Mouse (Mus musculus): ENCODE data around the gene Nap1l4. TPM values are rescaled to one million over a fixed set of nuclear protein-coding genes. Genes with fewer than 3 reads are reported as not detected.

The Nap1l4 gene
- polyA plus RNA-seq, 1 experiment from 2014 or later: 375 TPM

DNA sequence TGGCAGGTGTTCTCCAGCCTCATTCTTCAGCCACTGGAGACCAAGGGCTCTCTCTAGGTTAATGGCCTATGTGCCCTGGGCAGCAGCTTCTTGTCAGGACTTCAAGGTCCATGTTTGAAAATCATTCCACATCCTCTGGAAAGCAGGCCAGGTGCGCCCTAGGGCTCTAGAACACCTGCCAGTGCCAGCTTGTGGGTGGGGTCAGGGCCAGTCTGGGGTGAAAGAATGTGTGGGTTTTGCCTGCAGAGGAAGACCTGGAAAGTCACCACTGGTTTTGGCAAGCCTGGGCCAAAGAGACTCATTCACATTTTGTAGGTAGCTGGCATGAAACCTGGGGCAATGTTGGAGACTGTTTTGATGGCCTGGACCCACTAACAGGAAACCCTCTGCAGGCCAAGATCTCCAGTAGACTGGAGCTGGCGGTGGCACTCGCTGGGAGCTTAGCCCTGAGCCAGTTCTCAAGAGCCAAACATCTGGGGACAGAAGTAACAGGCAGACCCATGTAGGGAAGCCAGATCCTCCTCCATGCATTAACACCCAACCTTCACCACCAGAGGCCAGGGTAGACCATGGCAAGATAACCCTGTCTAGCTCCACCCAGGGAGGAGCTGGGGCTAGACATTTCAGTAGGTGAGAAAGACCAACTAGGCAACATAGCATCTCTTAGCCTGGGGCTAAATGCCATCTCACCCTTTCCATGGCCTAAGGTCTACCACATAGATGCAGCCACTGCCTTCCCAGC lies 38.1 kb downstream of the Nap1l4 start:
- Histone ChIP-seq H3K27ac (no peak overlapping the region), H3K4me1 (no peaks in the 10 kb centered on the region), H3K9me3 (no peaks in the 10 kb centered on the region), H3K27me3 (ENCODE audit: poor library complexity, severe bottlenecking) (no peaks in the 10 kb centered on the region), H3K36me3 (replicated peaks) (peaks cover 38% of the 10 kb centered on the region), H3K4me3 (no peak overlapping the region)
- DNase-seq (ENCODE audit: extremely low spot score, low spot score): no peak
- 85% methylated on average over 3 of the region's 3 CpGs for WGBS

DNA sequence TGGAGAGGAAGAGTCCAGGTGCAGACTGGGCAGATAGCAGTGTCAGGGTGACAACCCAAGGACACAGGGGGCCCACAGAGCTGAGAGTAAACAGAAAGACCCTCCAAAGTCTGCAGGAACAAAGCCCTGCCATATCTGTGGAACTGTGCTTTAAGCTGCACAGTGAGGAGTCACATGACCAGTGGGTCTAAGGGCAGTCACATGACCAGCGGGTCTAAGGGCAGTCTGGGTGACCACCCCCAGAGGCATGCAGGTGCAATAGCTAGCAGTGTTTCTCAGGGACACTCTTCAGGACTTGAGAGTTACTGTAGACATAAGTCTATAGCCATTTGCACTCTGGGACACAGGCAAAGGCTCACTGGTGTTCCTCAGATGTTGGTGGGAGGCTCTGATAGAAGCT lies 39.3 kb downstream of the Nap1l4 start:
- Histone ChIP-seq H3K36me3 (replicated peaks) (peaks cover 26% of the 10 kb centered on the region), H3K27me3 (ENCODE audit: poor library complexity, severe bottlenecking) (peaks cover 9% of the 10 kb centered on the region), H3K4me1 (no peaks in the 10 kb centered on the region), H3K9me3 (no peaks in the 10 kb centered on the region), H3K4me3 (no peak overlapping the region), H3K27ac (no peak overlapping the region)
- WGBS: 89% methylated on average over 1 of the region's 1 CpGs
- DNase-seq (ENCODE audit: extremely low spot score, low spot score): no peak

GRCm38 (mm10) chr7:143506675-143507074 lies 42.2 kb downstream of the Nap1l4 start:
- Histone ChIP-seq H3K27me3 (ENCODE audit: poor library complexity, severe bottlenecking) (peaks cover 38% of the 10 kb centered on the region), H3K4me1 (peaks cover 13% of the 10 kb centered on the region), H3K27ac (no peak overlapping the region), H3K36me3 (replicated peaks) (no peaks in the 10 kb centered on the region), H3K9me3 (no peaks in the 10 kb centered on the region; the same call in 1 of the 2 replicates), H3K4me3 (no peak overlapping the region)
- peak; percentile 46 for DNase-seq (ENCODE audit: extremely low spot score, low spot score)
- WGBS: 26% methylated on average over 7 of the region's 7 CpGs

DNA sequence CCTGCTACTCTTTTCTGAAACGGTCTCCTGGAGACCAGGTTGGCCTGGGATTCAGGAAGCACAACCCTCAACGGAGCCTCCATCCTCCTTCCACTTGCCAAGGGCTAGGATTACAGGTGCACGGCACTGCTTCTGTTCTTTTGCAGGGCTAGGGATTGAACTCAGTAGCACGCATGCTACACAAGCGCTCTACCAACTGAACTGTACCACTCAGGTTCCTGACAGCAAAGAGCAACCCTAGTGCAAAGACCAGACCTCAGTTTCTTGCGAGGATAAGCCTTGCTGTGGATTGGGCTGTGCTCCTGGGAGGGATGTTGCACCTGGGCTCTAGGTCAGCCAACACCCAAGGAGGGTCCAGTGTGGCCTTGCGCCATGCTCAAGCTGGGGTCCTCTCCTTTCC lies 42.6 kb downstream of the Nap1l4 start:
- H3K27me3 ChIP-seq (ENCODE audit: poor library complexity, severe bottlenecking): peaks cover 42% of the 10 kb centered on the region
- no peaks in the 10 kb centered on the region for H3K36me3 ChIP-seq (replicated peaks)
- WGBS: 68% methylated on average over 7 of the region's 7 CpGs
- H3K27ac ChIP-seq: no peak overlapping the region
- no peak overlapping the region for H3K4me3 ChIP-seq
- DNase-seq (ENCODE audit: extremely low spot score, low spot score): no peak
- H3K4me1 ChIP-seq: peaks cover 16% of the 10 kb centered on the region
- H3K9me3 ChIP-seq: no peaks in the 10 kb centered on the region; the same call in 1 of the 2 replicates

- WGBS: 26% methylated on average over 11 of the region's 11 CpGs
- Histone ChIP-seq H3K4me3 (no peak overlapping the region), H3K9me3 (no peaks in the 10 kb centered on the region; the same call in 1 of the 2 replicates), H3K36me3 (replicated peaks) (no peaks in the 10 kb centered on the region), H3K27me3 (ENCODE audit: poor library complexity, severe bottlenecking) (peaks cover 47% of the 10 kb centered on the region), H3K4me1 (peaks cover 16% of the 10 kb centered on the region), H3K27ac (no peak overlapping the region)
- peak; percentile 73 for DNase-seq (ENCODE audit: extremely low spot score, low spot score)
These were observed 43.1 kb downstream of the Nap1l4 start for GRCm38 (mm10) chr7:143505823-143506222.

DNA sequence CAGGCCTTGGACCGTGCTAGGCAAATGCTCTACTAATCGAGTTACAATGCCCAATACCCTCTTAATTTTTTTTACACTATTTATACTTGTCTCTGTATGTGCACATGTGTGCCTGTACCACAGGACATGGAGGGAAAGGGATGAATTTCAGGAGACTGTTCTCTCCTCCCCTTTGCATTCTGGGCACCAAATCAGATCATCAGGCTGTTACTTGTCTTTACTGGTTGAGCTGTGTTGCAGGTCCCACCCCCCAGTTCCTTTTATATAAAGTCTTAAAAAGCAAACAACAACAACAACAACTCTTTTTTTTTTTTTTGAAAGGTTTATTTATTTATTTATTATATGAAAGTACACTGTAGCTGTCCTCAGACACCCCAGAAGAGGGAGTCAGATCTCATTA lies 43.5 kb downstream of the Nap1l4 start:
- Histone ChIP-seq H3K36me3 (replicated peaks) (no peaks in the 10 kb centered on the region), H3K9me3 (no peaks in the 10 kb centered on the region; the same call in 1 of the 2 replicates), H3K4me3 (no peak overlapping the region), H3K27me3 (ENCODE audit: poor library complexity, severe bottlenecking) (peaks cover 51% of the 10 kb centered on the region), H3K27ac (no peak overlapping the region), H3K4me1 (peaks cover 16% of the 10 kb centered on the region)
- WGBS: 90% methylated on average over 2 of the region's 2 CpGs
- no peak for DNase-seq (ENCODE audit: extremely low spot score, low spot score)

DNA sequence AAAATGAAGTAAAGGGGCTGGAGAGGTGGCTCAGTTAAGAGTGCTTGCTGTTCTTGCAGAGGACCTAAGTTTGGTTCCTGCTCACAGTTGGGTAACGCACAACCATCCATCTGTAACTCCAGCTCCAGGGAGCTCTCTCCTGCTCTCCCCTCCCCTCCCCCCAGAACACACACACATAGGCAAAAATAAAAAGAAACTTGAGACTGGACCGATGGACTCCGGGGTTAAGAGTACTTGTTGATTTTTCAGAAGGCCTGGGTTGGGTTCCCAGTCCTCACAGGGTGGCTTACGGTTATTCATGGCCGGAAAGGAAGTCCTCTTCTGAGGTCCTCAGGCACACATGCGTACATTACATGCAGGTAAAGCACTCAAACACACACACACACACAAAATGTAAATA lies 45.0 kb downstream of the Nap1l4 start:
- WGBS: 86% methylated on average over 6 of the region's 6 CpGs
- H3K27ac ChIP-seq: no peak overlapping the region
- H3K4me3 ChIP-seq: no peak overlapping the region
- H3K36me3 ChIP-seq (replicated peaks): no peaks in the 10 kb centered on the region
- H3K4me1 ChIP-seq: peaks cover 16% of the 10 kb centered on the region
- peaks cover 66% of the 10 kb centered on the region for H3K27me3 ChIP-seq (ENCODE audit: poor library complexity, severe bottlenecking)
- DNase-seq (ENCODE audit: extremely low spot score, low spot score): no peak
- H3K9me3 ChIP-seq: no peaks in the 10 kb centered on the region; the same call in 1 of the 2 replicates

DNA sequence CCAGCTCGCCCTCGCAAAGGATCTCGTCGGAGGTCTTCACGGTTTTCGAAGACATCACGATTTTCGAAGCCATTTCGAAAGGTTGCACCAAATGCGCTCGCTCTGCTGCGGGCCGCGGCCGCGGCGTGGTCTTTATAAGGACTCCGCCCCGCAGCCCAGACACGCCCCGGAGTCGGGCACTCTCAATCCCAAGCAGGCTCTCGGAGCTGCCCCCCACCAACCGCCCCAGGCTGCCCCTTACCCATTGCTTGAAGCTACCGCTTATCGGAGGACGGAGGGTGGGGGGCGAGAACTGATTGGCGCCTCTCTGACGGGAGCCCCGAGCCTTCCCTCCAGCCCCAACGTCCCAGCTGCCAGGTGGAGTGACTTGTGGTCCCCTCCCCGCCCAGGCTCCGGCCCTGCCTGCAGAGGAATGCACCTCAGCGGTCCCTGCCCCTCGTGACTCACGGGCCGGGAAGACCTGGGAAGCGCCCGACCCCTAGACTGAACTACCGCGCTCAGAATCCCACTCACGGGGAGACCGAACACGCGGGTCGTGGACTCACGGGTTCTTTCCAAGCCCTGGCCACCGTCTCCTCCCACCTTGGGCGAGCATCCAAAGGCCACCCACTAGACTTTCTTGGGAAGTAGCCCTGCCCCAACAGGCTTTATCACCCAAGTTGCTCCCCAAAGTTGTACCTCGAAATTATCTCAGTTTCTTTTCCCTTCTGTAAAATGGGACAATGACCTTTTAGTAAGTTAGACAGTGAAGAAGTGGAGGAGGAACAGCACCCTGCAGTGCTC lies 46.3 kb downstream of the Nap1l4 start, which contains the start of gene Phlda2:
TSS of gene Phlda2 (minus strand) at position 733 of the 783 bp plus-strand sequence.
- no peak within 1 kb of the TSS for H3K27ac ChIP-seq
- peaks cover 79% of the 10 kb centered on the region for H3K27me3 ChIP-seq (ENCODE audit: poor library complexity, severe bottlenecking)
- 5% methylated on average over 51 of the region's 51 CpGs for WGBS
- H3K36me3 ChIP-seq (replicated peaks): no peaks in the 10 kb centered on the region
- peaks cover 16% of the 10 kb centered on the region for H3K4me1 ChIP-seq
- no peaks in the 10 kb centered on the region; the same call in 1 of the 2 replicates for H3K9me3 ChIP-seq
- H3K4me3 ChIP-seq: peak within 1 kb of the TSS; percentile 48
- DNase-seq (ENCODE audit: extremely low spot score, low spot score): peak; percentile 37

- 6% methylated on average over 55 of the region's 55 CpGs for WGBS
- no peaks in the 10 kb centered on the region for H3K36me3 ChIP-seq (replicated peaks)
- peak overlapping the region; percentile 48 for H3K4me3 ChIP-seq
- peak; percentile 42 for DNase-seq (ENCODE audit: extremely low spot score, low spot score)
- peaks cover 87% of the 10 kb centered on the region for H3K27me3 ChIP-seq (ENCODE audit: poor library complexity, severe bottlenecking)
- peaks cover 16% of the 10 kb centered on the region for H3K4me1 ChIP-seq
- no peaks in the 10 kb centered on the region; the same call in 1 of the 2 replicates for H3K9me3 ChIP-seq
- no peak overlapping the region for H3K27ac ChIP-seq
These were observed 47.1 kb downstream of the Nap1l4 start for GRCm38 (mm10) chr7:143501643-143502417.

GRCm38 (mm10) chr7:143500912-143501311 lies 48.0 kb downstream of the Nap1l4 start:
- H3K4me3 ChIP-seq: no peak overlapping the region
- H3K9me3 ChIP-seq: no peaks in the 10 kb centered on the region; the same call in 1 of the 2 replicates
- no peak for DNase-seq (ENCODE audit: extremely low spot score, low spot score)
- peaks cover 88% of the 10 kb centered on the region for H3K27me3 ChIP-seq (ENCODE audit: poor library complexity, severe bottlenecking)
- WGBS: 52% methylated on average over 2 of the region's 2 CpGs
- peaks cover 16% of the 10 kb centered on the region for H3K4me1 ChIP-seq
- no peak overlapping the region for H3K27ac ChIP-seq
- no peaks in the 10 kb centered on the region for H3K36me3 ChIP-seq (replicated peaks)

DNA sequence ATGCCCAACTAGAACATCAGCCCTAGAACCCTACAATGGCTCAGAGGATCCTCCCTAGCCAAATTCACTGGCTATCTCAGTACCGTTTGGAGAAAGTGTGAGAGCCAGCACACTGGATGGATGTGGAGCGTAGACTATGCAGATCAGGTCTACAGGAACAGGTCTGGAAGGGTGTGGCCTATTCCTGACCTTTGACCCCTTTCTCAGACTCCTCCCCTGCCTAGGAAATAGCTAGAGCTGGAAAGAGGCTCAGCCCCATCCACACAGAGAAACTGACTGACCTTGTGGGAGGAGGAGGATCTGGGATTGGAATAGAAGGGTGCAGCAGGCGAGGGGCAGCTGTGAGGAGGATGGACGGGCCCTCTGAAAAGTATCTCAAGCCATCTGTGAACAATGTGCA lies 50.3 kb downstream of the Nap1l4 start:
- DNase-seq (ENCODE audit: extremely low spot score, low spot score): no peak
- WGBS: 89% methylated on average over 4 of the region's 4 CpGs
- Histone ChIP-seq H3K27me3 (ENCODE audit: poor library complexity, severe bottlenecking) (peaks cover 77% of the 10 kb centered on the region), H3K27ac (no peak overlapping the region), H3K4me1 (peaks cover 16% of the 10 kb centered on the region), H3K9me3 (no peaks in the 10 kb centered on the region; the same call in 1 of the 2 replicates), H3K36me3 (replicated peaks) (no peaks in the 10 kb centered on the region), H3K4me3 (no peak overlapping the region)

DNA sequence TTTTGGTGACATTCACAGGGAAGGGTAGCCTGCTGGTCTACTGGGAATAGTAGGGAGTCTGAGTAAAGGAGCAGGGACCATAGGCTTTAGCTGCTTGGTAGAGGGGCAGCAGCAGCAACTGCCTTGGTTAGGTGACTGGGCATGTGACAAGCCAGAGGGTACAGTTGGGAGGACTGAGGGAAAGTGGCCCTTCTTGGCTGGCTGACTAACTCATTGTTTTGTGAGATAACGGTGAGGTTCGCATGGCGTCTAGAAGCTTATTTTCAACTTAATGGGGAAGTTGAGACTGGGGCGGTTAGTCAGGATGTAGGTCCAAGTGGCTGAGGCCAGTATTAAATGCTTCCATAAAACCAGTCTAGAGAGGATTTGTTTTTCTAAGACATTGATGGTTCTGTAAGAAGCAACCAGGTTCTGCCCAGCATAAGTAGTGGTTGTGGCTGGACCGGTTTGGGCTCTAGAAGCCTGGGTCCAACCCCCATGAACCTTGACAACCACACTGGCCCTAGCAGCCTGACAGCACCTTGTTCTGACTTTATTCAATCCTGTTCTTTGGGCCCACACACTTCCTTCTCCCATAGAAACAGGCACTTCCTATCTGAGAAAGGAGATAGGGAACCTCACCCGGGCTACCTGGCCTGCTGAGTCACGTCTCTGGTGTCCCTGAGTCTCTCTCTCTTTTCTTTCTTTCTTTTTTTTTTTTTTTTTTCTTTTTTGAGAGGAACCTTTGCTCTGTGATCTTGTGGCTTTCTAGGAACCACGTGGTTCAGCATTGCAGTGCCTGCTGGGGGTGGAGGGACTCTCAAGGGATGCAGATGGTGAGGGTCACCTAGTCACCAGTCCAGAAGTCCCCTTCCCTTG lies 53.6 kb downstream of the Nap1l4 start:
- 81% methylated on average over 8 of the region's 8 CpGs for WGBS
- DNase-seq (ENCODE audit: extremely low spot score, low spot score): no peak
- peaks cover 60% of the 10 kb centered on the region for H3K27me3 ChIP-seq (ENCODE audit: poor library complexity, severe bottlenecking)

More for the DNA sequence above, 53.6 kb downstream of the Nap1l4 start:
- no peaks in the 10 kb centered on the region for H3K36me3 ChIP-seq (replicated peaks)
- no peak overlapping the region for H3K4me3 ChIP-seq
- H3K27ac ChIP-seq: no peak overlapping the region
- no peaks in the 10 kb centered on the region for H3K9me3 ChIP-seq
- peaks cover 3% of the 10 kb centered on the region for H3K4me1 ChIP-seq

Measured in forebrain, embryonic 10.5 days (tissue).